Mouse (Mus musculus): ENCODE data around the gene Ghrhr. TPM values are rescaled to one million over a fixed set of nuclear protein-coding genes. Genes with fewer than 3 reads are reported as not detected.

Gene Ghrhr
- polyA plus RNA-seq, 1 experiment from 2014 or later: not detected

Other genes with a start within 250 kb of the Ghrhr start
- gene Crhr2, start 243.3 kb upstream of the Ghrhr start, polyA plus RNA-seq (2015; fragmentation: Nextera tagmentation; extraction: Ambion mirVana): 0.39 and 0.64 TPM in 2 replicates
- 0.20 and 0.24 TPM in 2 replicates for gene Inmt, start 201.3 kb upstream of the Ghrhr start, polyA plus RNA-seq (2015; fragmentation: Nextera tagmentation; extraction: Ambion mirVana)
- 0.82 and 1.2 TPM in 2 replicates for gene Mindy4, start 172.9 kb upstream of the Ghrhr start, polyA plus RNA-seq (2015; fragmentation: Nextera tagmentation; extraction: Ambion mirVana)
- gene Aqp1, start 39.9 kb upstream of the Ghrhr start, polyA plus RNA-seq (2015; fragmentation: Nextera tagmentation; extraction: Ambion mirVana): 75.9 and 78.9 TPM in 2 replicates
- gene Adcyap1r1, start 75.7 kb downstream of the Ghrhr start, polyA plus RNA-seq (2015; fragmentation: Nextera tagmentation; extraction: Ambion mirVana): 0.08 and 0.09 TPM in 2 replicates